Mouse (Mus musculus): Measurements from ENCODE around the gene Alg1.

GRCm38 (mm10) chr16:5252260-5252659 is 18.8 kb downstream of the Alg1 start:
- TF ChIP-seq CTCF (IDR thresholded peaks at IDR 0.05; ENCODE audit: low read depth) (no peak), EP300 (IDR thresholded peaks at IDR 0.05; ENCODE audit: low read depth) (no peak)

Data from liver, postnatal 0 days (tissue).